Mouse (Mus musculus) liver, embryonic 12.5 days (tissue): ENCODE data around the gene Frrs1. TPM values are rescaled to one million over a fixed set of nuclear protein-coding genes. Genes with fewer than 3 reads are reported as not detected.

Experiments used
- ATAC-seq: fragments of 200-750 bp; cut with Nextera tagmentation; 2 replicates; pipeline ENCODE4 v1.8.0; 2017; ENCODE audit warnings: moderate number of reproducible peaks, mild to moderate bottlenecking, moderate library complexity
- H3K27ac ChIP-seq: fragments of 300-500 bp; sonication (generic); 2 replicates; pipeline ENCODE4 v1.5.1; 2016; ENCODE audit warnings: mild to moderate bottlenecking
- H3K27me3 ChIP-seq: fragments of 300-500 bp; sonication (generic); replicated peaks from 2 replicates; pipeline ENCODE4 v1.6.1; 2016; ENCODE audit warnings: mild to moderate bottlenecking, moderate library complexity
- H3K36me3 ChIP-seq: fragments of 300-500 bp; sonication (generic); 2 replicates; pipeline ENCODE4 v1.6.1; 2016; ENCODE audit warnings: mild to moderate bottlenecking, moderate library complexity
- H3K4me1 ChIP-seq: fragments of 300-500 bp; sonication (generic); 2 replicates; pipeline ENCODE4 v1.6.1; 2016
- H3K4me2 ChIP-seq: fragments of 300-500 bp; sonication (generic); 2 replicates; pipeline ENCODE4 v1.6.1; 2016; ENCODE audit warnings: mild to moderate bottlenecking, moderate library complexity
- H3K4me3 ChIP-seq: fragments of 300-500 bp; sonication (generic); 2 replicates; pipeline ENCODE4 v1.5.1; 2016; ENCODE audit warnings: mild to moderate bottlenecking, moderate library complexity
- H3K9ac ChIP-seq: fragments of 300-500 bp; sonication (generic); 2 replicates; pipeline ENCODE4 v1.6.1; 2016; ENCODE audit warnings: mild to moderate bottlenecking, moderate library complexity
- H3K9me3 ChIP-seq: fragments of 300-500 bp; sonication (generic); replicated peaks from 2 replicates; pipeline ENCODE4 v1.6.1; 2016; ENCODE audit warnings: mild to moderate bottlenecking, moderate library complexity
- WGBS: fragments of 180-500 bp; shearing (Covaris S2); methylation state at CpG from one replicate; pipeline ENCODE4 v1.1.7; 2016; ENCODE audit not compliant: insufficient replicate concordance; 5-methylcytosine and 5-hydroxymethylcytosine counted together
- polyA plus RNA-seq: library from polyadenylated mRNA; unstranded; fragments of >200 nt; fragmentation: Nextera tagmentation; extraction: Ambion mirVana; gene quantifications from 2 replicates; pipeline ENCODE4 v1.2.1, GENCODE M21; 2016

The Frrs1 gene
- polyA plus RNA-seq, 1 experiment from 2014 or later = 48.3 TPM

- H3K4me1 ChIP-seq = peaks cover 4% of the 10 kb centered on the region
- no peak overlapping the region for H3K4me2 ChIP-seq
- ATAC-seq = no peak
- H3K36me3 ChIP-seq = no peaks in the 10 kb centered on the region
- H3K4me3 ChIP-seq = no peak overlapping the region
- no peak overlapping the region for H3K27ac ChIP-seq
- no peak overlapping the region for H3K9ac ChIP-seq
- WGBS = 82% methylated on average over 4 of the region's 4 CpGs
- H3K27me3 ChIP-seq = no peaks in the 10 kb centered on the region
- H3K9me3 ChIP-seq = no peaks in the 10 kb centered on the region
Observed at GRCm38 (mm10) chr3:116833491-116833890, 25.8 kb upstream of the Frrs1 start.

GRCm38 (mm10) chr3:116834241-116834640 lies 25.0 kb upstream of the Frrs1 start:
- no peak overlapping the region for H3K4me3 ChIP-seq
- H3K4me2 ChIP-seq = no peak overlapping the region
- H3K27ac ChIP-seq = no peak overlapping the region
- no peaks in the 10 kb centered on the region for H3K9me3 ChIP-seq
- no peaks in the 10 kb centered on the region for H3K27me3 ChIP-seq
- 86% methylated on average over 6 of the region's 6 CpGs for WGBS
- no peak for ATAC-seq
- peaks cover 4% of the 10 kb centered on the region for H3K4me1 ChIP-seq
- no peaks in the 10 kb centered on the region for H3K36me3 ChIP-seq
- H3K9ac ChIP-seq = no peak overlapping the region

GRCm38 (mm10) chr3:116835350-116835749 lies 23.9 kb upstream of the Frrs1 start:
- 62% methylated on average over 4 of the region's 4 CpGs for WGBS
- H3K27ac ChIP-seq = no peak overlapping the region
- H3K4me1 ChIP-seq = peaks cover 4% of the 10 kb centered on the region
- H3K9ac ChIP-seq = no peak overlapping the region
- no peaks in the 10 kb centered on the region for H3K9me3 ChIP-seq
- no peaks in the 10 kb centered on the region for H3K27me3 ChIP-seq
- peak overlapping the region; percentile 67 for H3K4me2 ChIP-seq
- ATAC-seq = no peak
- no peaks in the 10 kb centered on the region for H3K36me3 ChIP-seq
- peak overlapping the region; percentile 38 for H3K4me3 ChIP-seq

DNA sequence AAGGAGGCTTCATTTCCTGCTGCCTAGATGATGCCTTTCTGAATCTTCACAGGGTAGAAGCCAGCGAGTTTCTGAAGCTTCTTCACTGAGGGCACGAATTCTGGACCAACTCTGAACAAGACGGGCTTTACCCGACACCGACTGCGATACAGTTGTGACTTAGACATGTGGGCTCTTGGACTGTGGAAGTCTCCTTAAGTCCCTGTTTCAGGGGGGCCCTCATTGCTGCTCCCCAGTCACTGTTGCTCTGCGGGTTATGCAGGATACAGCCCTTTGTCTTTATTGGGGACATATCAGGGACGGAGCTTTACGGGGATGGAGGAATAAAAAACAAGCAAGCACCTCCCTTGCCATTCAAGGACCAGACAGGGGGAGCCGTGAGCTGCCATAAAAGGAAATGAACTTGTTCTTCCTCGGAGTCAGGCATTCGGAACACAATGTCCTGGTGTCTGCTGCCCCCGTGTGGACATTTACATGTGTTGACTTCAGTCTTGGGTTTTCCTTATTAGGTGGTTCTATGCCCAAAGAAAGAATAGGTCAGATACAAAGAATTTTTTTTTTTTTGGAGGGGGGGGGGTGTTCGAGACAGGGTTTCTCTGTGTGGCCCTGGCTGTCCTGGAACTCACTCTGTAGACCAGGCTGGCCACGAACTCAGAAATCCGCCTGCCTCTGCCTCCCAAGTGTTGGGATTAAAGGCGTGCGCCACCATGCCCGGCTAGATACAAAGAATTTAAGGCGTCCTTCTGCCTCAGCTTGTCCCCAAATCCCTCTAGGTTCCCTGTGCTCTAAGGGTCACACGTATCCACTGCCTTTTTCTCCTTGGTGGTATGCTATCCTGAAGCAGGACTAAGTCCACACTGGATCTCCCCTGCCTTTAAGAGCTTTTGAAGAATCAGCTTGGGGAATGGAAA lies 23.2 kb upstream of the Frrs1 start:
- Histone ChIP-seq H3K4me3 (peak overlapping the region; percentile 38), H3K9ac (peak overlapping the region; percentile 56), H3K4me1 (peaks cover 4% of the 10 kb centered on the region), H3K9me3 (no peaks in the 10 kb centered on the region), H3K36me3 (no peaks in the 10 kb centered on the region), H3K27ac (no peak overlapping the region), H3K27me3 (no peaks in the 10 kb centered on the region), H3K4me2 (peak overlapping the region; percentile 67)
- 24% methylated on average over 21 of the region's 21 CpGs for WGBS
- peak; percentile 74 for ATAC-seq

- 67% methylated on average over 23 of the region's 23 CpGs for WGBS
- H3K27me3 ChIP-seq = no peaks in the 10 kb centered on the region
- no peaks in the 10 kb centered on the region for H3K9me3 ChIP-seq
- no peak overlapping the region for H3K9ac ChIP-seq
- H3K27ac ChIP-seq = no peak overlapping the region
- no peak overlapping the region for H3K4me3 ChIP-seq
- H3K4me2 ChIP-seq = no peak overlapping the region
- no peaks in the 10 kb centered on the region for H3K36me3 ChIP-seq
- peaks cover 4% of the 10 kb centered on the region for H3K4me1 ChIP-seq
- ATAC-seq = no peak
Observed at GRCm38 (mm10) chr3:116836681-116837475, 22.4 kb upstream of the Frrs1 start.

DNA sequence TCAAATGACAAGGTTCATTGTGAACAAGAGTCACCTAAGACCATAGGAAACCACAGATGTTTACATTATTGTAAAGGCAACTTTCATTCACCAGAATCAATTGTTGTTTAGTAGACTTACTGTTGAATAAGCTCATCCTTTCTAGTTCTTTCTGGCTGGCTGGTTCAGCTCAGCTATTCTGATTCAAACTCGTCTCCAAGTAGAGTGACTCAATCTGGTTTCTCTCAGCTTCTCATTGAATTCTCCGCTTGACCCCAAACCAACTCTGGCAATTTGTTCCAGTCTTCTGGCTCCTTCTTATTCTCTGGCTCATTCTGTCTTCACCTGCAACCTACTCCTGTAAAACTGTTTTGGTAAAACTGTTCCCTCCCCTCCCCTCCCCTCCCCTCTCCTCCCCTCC lies 18.0 kb upstream of the Frrs1 start:
- Histone ChIP-seq H3K4me3 (no peak overlapping the region), H3K4me2 (no peak overlapping the region), H3K4me1 (peaks cover 17% of the 10 kb centered on the region), H3K27ac (no peak overlapping the region), H3K36me3 (no peaks in the 10 kb centered on the region), H3K27me3 (no peaks in the 10 kb centered on the region), H3K9me3 (no peaks in the 10 kb centered on the region), H3K9ac (no peak overlapping the region)
- WGBS = 73% methylated on average over 2 of the region's 2 CpGs
- ATAC-seq = no peak

- Histone ChIP-seq H3K9me3 (no peaks in the 10 kb centered on the region), H3K9ac (no peak overlapping the region), H3K4me3 (no peak overlapping the region), H3K36me3 (no peaks in the 10 kb centered on the region), H3K4me2 (no peak overlapping the region), H3K4me1 (peaks cover 27% of the 10 kb centered on the region), H3K27ac (no peak overlapping the region), H3K27me3 (no peaks in the 10 kb centered on the region)
- no peak for ATAC-seq
- 70% methylated on average over 10 of the region's 10 CpGs for WGBS
Observed at GRCm38 (mm10) chr3:116844880-116845579, 14.2 kb upstream of the Frrs1 start.

DNA sequence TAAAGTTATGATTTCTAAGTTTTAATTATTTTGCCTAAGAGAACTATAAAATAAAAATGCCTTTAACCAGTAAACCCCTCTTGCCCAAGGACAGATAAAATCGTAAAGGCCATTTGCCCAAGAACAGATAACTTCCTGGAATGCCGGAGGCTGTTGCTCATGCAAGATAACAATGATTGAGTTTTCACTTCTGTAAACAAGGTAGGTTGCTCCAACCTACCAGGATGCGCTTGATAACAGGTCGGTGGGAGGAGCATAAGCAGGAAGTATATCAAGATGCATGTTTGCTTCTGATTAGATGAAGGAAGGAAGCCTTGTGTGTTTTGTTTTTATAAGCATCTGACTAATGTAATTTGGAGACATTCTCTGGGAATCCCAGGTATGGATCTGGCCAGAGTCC lies 13.2 kb upstream of the Frrs1 start:
- 9% methylated on average over 4 of the region's 4 CpGs for WGBS
- ATAC-seq = peak; percentile 74
- no peak overlapping the region for H3K4me3 ChIP-seq
- H3K9ac ChIP-seq = no peak overlapping the region
- no peak overlapping the region; the same call in 1 of the 2 replicates for H3K27ac ChIP-seq
- no peak overlapping the region for H3K4me2 ChIP-seq
- H3K4me1 ChIP-seq = peaks cover 27% of the 10 kb centered on the region
- H3K36me3 ChIP-seq = no peaks in the 10 kb centered on the region
- no peaks in the 10 kb centered on the region; the same call in 1 of the 2 replicates for H3K27me3 ChIP-seq
- H3K9me3 ChIP-seq = no peaks in the 10 kb centered on the region

- ATAC-seq = no peak
- H3K4me2 ChIP-seq = no peak overlapping the region
- peaks cover 27% of the 10 kb centered on the region for H3K4me1 ChIP-seq
- H3K27ac ChIP-seq = no peak overlapping the region
- H3K27me3 ChIP-seq = peaks cover 3% of the 10 kb centered on the region; the same call in 1 of the 2 replicates
- H3K36me3 ChIP-seq = no peaks in the 10 kb centered on the region
- H3K9ac ChIP-seq = no peak overlapping the region
- WGBS = 92% methylated on average over 1 of the region's 1 CpGs
- no peak overlapping the region for H3K4me3 ChIP-seq
- H3K9me3 ChIP-seq = no peaks in the 10 kb centered on the region
Observed at GRCm38 (mm10) chr3:116848099-116848498, 11.2 kb upstream of the Frrs1 start.

DNA sequence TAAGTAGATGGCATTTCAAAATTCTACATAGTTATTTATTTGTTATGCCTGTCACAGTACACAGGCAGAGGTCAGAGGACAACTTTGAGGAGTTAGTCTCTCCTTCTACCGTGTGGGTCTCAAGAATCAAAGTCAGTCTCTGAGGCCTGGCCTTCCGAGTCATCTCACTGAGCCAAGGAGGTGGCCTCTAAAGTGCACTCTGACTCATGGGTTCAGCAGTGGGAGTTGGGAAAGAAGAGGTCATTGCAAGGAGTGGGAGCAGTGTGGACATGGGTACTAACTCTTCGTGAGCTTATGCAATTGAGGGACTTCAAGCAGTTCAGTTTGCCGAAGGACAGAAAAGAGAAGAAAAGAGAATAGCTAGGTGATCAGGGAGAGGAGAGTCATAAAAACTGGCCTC lies 10.3 kb upstream of the Frrs1 start:
- Histone ChIP-seq H3K4me3 (no peak overlapping the region), H3K4me2 (no peak overlapping the region), H3K36me3 (no peaks in the 10 kb centered on the region), H3K27ac (no peak overlapping the region), H3K4me1 (peaks cover 27% of the 10 kb centered on the region), H3K9me3 (no peaks in the 10 kb centered on the region), H3K27me3 (peaks cover 3% of the 10 kb centered on the region; the same call in 1 of the 2 replicates), H3K9ac (no peak overlapping the region)
- 72% methylated on average over 4 of the region's 4 CpGs for WGBS
- ATAC-seq = no peak

GRCm38 (mm10) chr3:116850376-116850775 lies 8.9 kb upstream of the Frrs1 start:
- Histone ChIP-seq H3K4me2 (no peak overlapping the region), H3K4me3 (no peak overlapping the region), H3K9me3 (no peaks in the 10 kb centered on the region), H3K9ac (no peak overlapping the region), H3K36me3 (no peaks in the 10 kb centered on the region), H3K4me1 (peaks cover 24% of the 10 kb centered on the region), H3K27ac (no peak overlapping the region), H3K27me3 (peaks cover 3% of the 10 kb centered on the region; the same call in 1 of the 2 replicates)
- WGBS = 78% methylated on average over 1 of the region's 1 CpGs
- ATAC-seq = no peak
